Mouse (Mus musculus) C2C12 (cell line): ENCODE measurements around the gene Coq4. TPM values are rescaled to one million over a fixed set of nuclear protein-coding genes. Genes with fewer than 3 reads are reported as not detected.

Experiments used
- H3K27me3 ChIP-seq: one replicate; pipeline ENCODE4 v1.6.1; 2011; ENCODE audit not compliant: control insufficient read depth, insufficient read depth, insufficient read length
- H3K36me3 ChIP-seq: one replicate; pipeline ENCODE4 v1.6.1; 2011; ENCODE audit not compliant: control insufficient read depth, insufficient read depth
- H3K4me3 ChIP-seq: one replicate; pipeline ENCODE4 v1.5.1; 2011; ENCODE audit warnings: mild to moderate bottlenecking, control low read depth; ENCODE audit not compliant: poor library complexity, insufficient read depth, severe bottlenecking
- H3K79me2 ChIP-seq: one replicate; pipeline ENCODE4 v1.6.1; 2011; ENCODE audit not compliant: control insufficient read depth, insufficient read depth
- H3K79me3 ChIP-seq: one replicate; pipeline ENCODE4 v1.6.1; 2011; ENCODE audit warnings: low read depth, control low read depth
- H3ac ChIP-seq: one replicate; pipeline ENCODE3; 2011; ENCODE audit warnings: low read depth; ENCODE audit not compliant: control insufficient read depth, insufficient read length
- CEBPB ChIP-seq: IDR thresholded peaks from one replicate; pipeline ENCODE4 v1.6.1; 2011; ENCODE audit warnings: low read depth, mild to moderate bottlenecking, control low read depth, moderate library complexity
- CTCF ChIP-seq: IDR thresholded peaks from one replicate; pipeline ENCODE4 v1.5.1; 2011; ENCODE audit not compliant: control insufficient read depth, insufficient read depth, insufficient read length
- FOSL1 ChIP-seq: IDR thresholded peaks from one replicate; pipeline ENCODE4 v1.8.0; 2011; ENCODE audit warnings: mild to moderate bottlenecking, low read length; ENCODE audit not compliant: poor library complexity, insufficient read depth, severe bottlenecking
- MAX ChIP-seq: IDR thresholded peaks from one replicate; pipeline ENCODE4 v1.6.1; 2011; ENCODE audit warnings: mild to moderate bottlenecking, control low read depth
- MYOD1 ChIP-seq: IDR thresholded peaks from one replicate; pipeline ENCODE4 v1.6.1; 2011; ENCODE audit warnings: low read depth; ENCODE audit not compliant: control insufficient read depth, insufficient read length
- MYOG ChIP-seq: IDR thresholded peaks from one replicate; pipeline ENCODE4 v1.6.1; 2011; ENCODE audit not compliant: control insufficient read depth, insufficient read length; ENCODE audit errors: extremely low read depth
- USF1 ChIP-seq: IDR thresholded peaks from one replicate; pipeline ENCODE4 v1.6.1; 2011; ENCODE audit warnings: low read depth, mild to moderate bottlenecking, control low read depth, moderate library complexity
- polyA plus RNA-seq: library from polyadenylated mRNA; unstranded; fragments of >200 nt; fragmentation: generic; extraction: Trizol; gene quantifications from one replicate; pipeline ENCODE4 v1.2.1, GENCODE M21; 2012; ENCODE audit warnings: missing spikeins

Gene Coq4
- polyA plus RNA-seq, 1 experiment = 21.2 TPM

DNA sequence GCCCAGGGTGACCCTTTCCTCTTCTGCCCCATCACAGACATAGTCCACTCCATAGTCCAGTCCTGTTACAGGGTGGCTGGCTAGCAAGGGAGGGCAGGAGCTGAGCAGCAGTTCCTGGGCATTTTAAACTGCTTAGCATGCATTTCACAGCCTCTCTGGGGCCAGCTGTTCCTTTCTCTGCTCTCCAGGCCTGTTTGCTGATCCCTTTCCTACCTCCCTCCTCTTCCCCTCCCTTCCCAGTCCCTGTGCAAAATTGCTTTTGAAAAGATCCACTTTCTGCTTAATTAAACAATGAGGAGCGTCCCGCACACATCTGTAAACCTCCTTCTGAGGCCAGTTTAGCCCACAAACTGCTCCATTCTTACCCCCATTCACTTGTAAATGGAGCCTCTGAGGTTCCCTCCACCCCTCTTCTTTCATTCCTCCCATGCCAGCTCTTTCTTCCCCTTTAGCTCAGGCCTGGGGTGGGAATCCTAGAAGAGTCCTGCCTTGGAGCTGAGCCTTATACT is 48.2 kb downstream of the Coq4 start:
- Histone ChIP-seq H3K79me3 (peaks cover 11% of the 10 kb centered on the region), H3K36me3 (peaks cover 41% of the 10 kb centered on the region), H3K4me3 (no peak overlapping the region), H3ac (no peak overlapping the region), H3K79me2 (peaks cover 20% of the 10 kb centered on the region), H3K27me3 (no peaks in the 10 kb centered on the region)
- no peak for TF ChIP-seq CTCF
- TF ChIP-seq USF1 = no peak
- TF ChIP-seq FOSL1 = no peak
- no peak for TF ChIP-seq MYOG
- TF ChIP-seq MYOD1 = no peak
- TF ChIP-seq MAX = no peak
- no peak for TF ChIP-seq CEBPB

- TF ChIP-seq MAX = no peak
- TF ChIP-seq MYOD1 = no peak
- no peak for TF ChIP-seq CTCF
- TF ChIP-seq MYOG = no peak
- TF ChIP-seq CEBPB = no peak
- no peak for TF ChIP-seq USF1
- H3K79me2 ChIP-seq = no peaks in the 10 kb centered on the region
- no peaks in the 10 kb centered on the region for H3K27me3 ChIP-seq
- H3K36me3 ChIP-seq = peaks cover 45% of the 10 kb centered on the region
- H3ac ChIP-seq = no peak overlapping the region
- no peaks in the 10 kb centered on the region for H3K79me3 ChIP-seq
- H3K4me3 ChIP-seq = no peak overlapping the region
These were observed 52.2 kb downstream of the Coq4 start for GRCm38 (mm10) chr2:29839460-29839859.

DNA sequence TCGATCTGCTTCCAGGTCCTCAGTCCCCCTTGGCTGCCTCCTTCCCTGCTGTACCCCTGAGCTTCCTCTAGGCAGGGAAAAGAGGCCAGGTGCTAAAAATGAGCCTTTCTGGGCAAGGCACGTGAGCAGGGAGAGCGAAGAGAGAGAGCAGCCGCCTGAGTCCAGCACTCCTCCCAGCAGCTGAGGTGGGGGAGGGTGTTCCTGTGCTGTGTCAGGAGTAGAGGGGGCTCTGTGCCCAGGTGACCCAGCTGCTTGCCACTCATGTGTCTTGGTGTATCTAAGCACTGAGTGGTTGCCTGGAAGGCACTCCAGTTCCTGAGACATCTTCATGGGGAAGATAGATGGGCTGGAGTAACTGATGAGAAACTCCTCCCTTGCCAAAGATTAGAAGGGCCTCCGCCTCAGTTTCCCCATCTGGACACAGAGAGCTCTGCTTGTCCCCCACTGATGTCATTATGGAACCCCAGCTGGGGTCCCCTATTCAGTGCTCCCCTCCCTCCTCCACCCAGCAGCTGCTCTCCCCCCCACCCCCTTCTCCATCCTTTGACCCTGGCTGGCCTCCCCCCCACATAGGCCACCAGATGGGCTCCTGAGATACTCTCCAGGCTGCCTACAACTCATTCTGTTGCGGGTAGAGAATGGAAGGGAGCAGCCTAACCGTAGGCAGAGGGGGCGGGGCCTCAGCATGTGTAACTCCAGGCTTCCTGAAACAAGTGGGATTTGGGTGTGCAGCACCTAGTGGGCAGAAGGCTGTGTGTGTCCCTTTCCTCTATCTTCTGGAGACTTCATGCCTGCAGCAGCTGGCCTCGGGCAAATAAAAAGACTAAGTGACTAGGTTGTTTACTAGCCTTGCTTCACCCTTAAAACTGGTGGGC is 56.2 kb downstream of the Coq4 start:
- Histone ChIP-seq H3K79me3 (no peaks in the 10 kb centered on the region), H3K36me3 (peaks cover 26% of the 10 kb centered on the region), H3K27me3 (no peaks in the 10 kb centered on the region), H3K79me2 (no peaks in the 10 kb centered on the region), H3ac (no peak overlapping the region), H3K4me3 (no peak overlapping the region)
- TF ChIP-seq FOSL1 (no peak), MYOD1 (no peak), MAX (no peak), USF1 (no peak)

DNA sequence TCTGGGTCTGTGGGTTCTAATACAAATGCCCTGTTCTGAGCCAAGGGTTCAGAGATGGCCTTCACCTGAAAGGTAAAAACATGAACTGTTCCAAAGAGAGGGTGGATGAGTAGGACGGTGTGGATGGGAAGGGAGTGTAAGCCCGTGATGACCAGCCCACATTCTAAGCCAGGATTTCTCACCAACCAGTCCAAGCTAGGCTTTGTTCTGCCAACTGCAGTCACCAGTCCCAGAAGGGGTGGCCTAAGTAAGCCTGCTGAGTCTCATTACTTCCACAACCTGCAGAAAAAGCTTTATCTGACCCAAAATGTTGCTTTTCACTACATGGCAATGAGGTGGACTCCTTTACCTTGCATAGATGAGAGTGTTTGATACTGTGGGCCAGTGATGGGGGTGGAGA is 56.8 kb downstream of the Coq4 start:
- Histone ChIP-seq H3K27me3 (no peaks in the 10 kb centered on the region), H3K36me3 (peaks cover 20% of the 10 kb centered on the region), H3K79me3 (no peaks in the 10 kb centered on the region), H3ac (no peak overlapping the region), H3K79me2 (no peaks in the 10 kb centered on the region), H3K4me3 (no peak overlapping the region)
- no peak for TF ChIP-seq MYOD1
- no peak for TF ChIP-seq CEBPB
- TF ChIP-seq MYOG = no peak
- TF ChIP-seq CTCF = no peak

GRCm38 (mm10) chr2:29844661-29845060 is 57.4 kb downstream of the Coq4 start:
- H3K79me2 ChIP-seq = no peaks in the 10 kb centered on the region
- H3K79me3 ChIP-seq = no peaks in the 10 kb centered on the region
- H3ac ChIP-seq = no peak overlapping the region
- H3K36me3 ChIP-seq = peaks cover 20% of the 10 kb centered on the region
- no peaks in the 10 kb centered on the region for H3K27me3 ChIP-seq
- TF ChIP-seq CTCF = no peak
- TF ChIP-seq MYOG = no peak
- TF ChIP-seq USF1 = no peak
- no peak for TF ChIP-seq FOSL1
- no peak for TF ChIP-seq MAX
- no peak for TF ChIP-seq CEBPB
- TF ChIP-seq MYOD1 = no peak
- H3K4me3 ChIP-seq = no peak overlapping the region

- Histone ChIP-seq H3K79me3 (no peaks in the 10 kb centered on the region), H3ac (no peak overlapping the region), H3K79me2 (no peaks in the 10 kb centered on the region), H3K4me3 (no peak overlapping the region), H3K27me3 (no peaks in the 10 kb centered on the region), H3K36me3 (peaks cover 20% of the 10 kb centered on the region)
- TF ChIP-seq MAX (no peak), MYOG (no peak), CTCF (no peak), USF1 (no peak), FOSL1 (no peak), CEBPB (no peak), MYOD1 (no peak)
These were observed 58.3 kb downstream of the Coq4 start for GRCm38 (mm10) chr2:29845636-29846035.
